Mouse (Mus musculus) retina, postnatal 7 days (tissue): ENCODE measurements around the gene Ryr2.

Source experiments
- DNase-seq: peaks from one replicate; pipeline ENCODE4 v3.0.0-alpha.2; 2012; ENCODE audit warnings: low read depth, low spot score

Gene Ryr2

GRCm38 (mm10) chr13:12094569-12094968, 12.2 kb downstream of the Ryr2 start:
- DNase-seq: no peak

GRCm38 (mm10) chr13:12093146-12093545, 13.6 kb downstream of the Ryr2 start:
- DNase-seq: no peak

- no peak for DNase-seq
These were observed 14.2 kb downstream of the Ryr2 start for GRCm38 (mm10) chr13:12092379-12093107.

GRCm38 (mm10) chr13:12084112-12084475, 22.7 kb downstream of the Ryr2 start:
- DNase-seq: no peak

GRCm38 (mm10) chr13:12083443-12084111, 23.2 kb downstream of the Ryr2 start:
- DNase-seq: peak; percentile 38

- no peak for DNase-seq
These were observed 26.2 kb downstream of the Ryr2 start for GRCm38 (mm10) chr13:12080590-12080989.

- DNase-seq: no peak
These were observed 27.2 kb downstream of the Ryr2 start for GRCm38 (mm10) chr13:12079536-12079935.

- DNase-seq: no peak
These were observed 31.8 kb downstream of the Ryr2 start for GRCm38 (mm10) chr13:12074897-12075296.

- DNase-seq: no peak
These were observed 34.2 kb downstream of the Ryr2 start for GRCm38 (mm10) chr13:12072571-12072970.

GRCm38 (mm10) chr13:12072112-12072511, 34.6 kb downstream of the Ryr2 start:
- no peak for DNase-seq

GRCm38 (mm10) chr13:12070157-12071129, 36.3 kb downstream of the Ryr2 start:
- DNase-seq: peak; percentile 47

- DNase-seq: no peak
These were observed 42.2 kb downstream of the Ryr2 start for GRCm38 (mm10) chr13:12064576-12064975.

- no peak for DNase-seq
These were observed 43.2 kb downstream of the Ryr2 start for GRCm38 (mm10) chr13:12063561-12063960.

GRCm38 (mm10) chr13:12057357-12057771, 49.4 kb downstream of the Ryr2 start:
- no peak for DNase-seq

- no peak for DNase-seq
These were observed 50.8 kb downstream of the Ryr2 start for GRCm38 (mm10) chr13:12055913-12056312.

GRCm38 (mm10) chr13:12053910-12054309, 52.8 kb downstream of the Ryr2 start:
- DNase-seq: no peak

GRCm38 (mm10) chr13:12050809-12051208, 55.9 kb downstream of the Ryr2 start:
- DNase-seq: no peak

- no peak for DNase-seq
These were observed 59.7 kb downstream of the Ryr2 start for GRCm38 (mm10) chr13:12047059-12047458.

GRCm38 (mm10) chr13:12044751-12045150, 62.0 kb downstream of the Ryr2 start:
- DNase-seq: no peak

- DNase-seq: no peak
These were observed 63.8 kb downstream of the Ryr2 start for GRCm38 (mm10) chr13:12042891-12043491.

GRCm38 (mm10) chr13:12039967-12040366, 66.8 kb downstream of the Ryr2 start:
- DNase-seq: no peak

GRCm38 (mm10) chr13:12038676-12039075, 68.1 kb downstream of the Ryr2 start:
- no peak for DNase-seq
